Mouse (Mus musculus) bone marrow, adult 2 months (tissue): ENCODE results near the gene Tdrkh.

Experiments used
- CTCF ChIP-seq: fragments of 200-500 bp; IDR thresholded peaks from 2 replicates; pipeline ENCODE4 v1.5.1; 2011; ENCODE audit warnings: low read length, control low read depth; ENCODE audit not compliant: control insufficient read depth, insufficient read depth
- POLR2A ChIP-seq: fragments of 200-500 bp; IDR thresholded peaks from 2 replicates; pipeline ENCODE4 v1.6.1; 2011; ENCODE audit warnings: low read depth, mild to moderate bottlenecking, control low read depth, low read length, borderline replicate concordance; ENCODE audit not compliant: control insufficient read depth

GRCm38 (mm10) chr3:94479564-94479963, 66.5 kb downstream of the Tdrkh start:
- no peak for TF ChIP-seq POLR2A
- no peak for TF ChIP-seq CTCF
